Mouse (Mus musculus) MEL (cell line): ENCODE measurements around the gene Shld2. TPM values are rescaled to one million over a fixed set of nuclear protein-coding genes. Genes with fewer than 3 reads are reported as not detected.

Source experiments
- DNase-seq: peaks from one replicate; pipeline ENCODE4 v3.0.0; 2011; ENCODE audit warnings: low read depth, low spot score
- H3K27ac ChIP-seq: 2 replicates; pipeline ENCODE4 v1.5.1; 2012; ENCODE audit warnings: low read depth, mild to moderate bottlenecking, control low read depth, low read length, moderate library complexity; ENCODE audit not compliant: control insufficient read depth
- H3K27me3 ChIP-seq, 2 experiments: fragments of 150-350 bp in 1 of 2; sonication (generic) in 1 of 2; 2 replicates each; pipeline ENCODE4 v1.6.1; 2012; ENCODE audit warnings: low read length in 2 of 2, mild to moderate bottlenecking in 2 of 2, improper control_type of control experiment in 1 of 2, moderate library complexity in 1 of 2; ENCODE audit not compliant: insufficient read depth in 2 of 2, control insufficient read depth in 1 of 2
- H3K36me3 ChIP-seq, 2 experiments: 2 replicates each; pipeline ENCODE4 v1.6.1; 2012 to 2014; ENCODE audit warnings: low read length in 2 of 2, improper control_type of control experiment in 1 of 2, inconsistent platforms in 1 of 2, mild to moderate bottlenecking in 1 of 2; ENCODE audit not compliant: insufficient read depth in 2 of 2, control insufficient read depth in 1 of 2
- H3K4me1 ChIP-seq, 2 experiments: fragments of 150-350 bp in 1 of 2; sonication (generic) in 1 of 2; 2 replicates each; pipeline ENCODE4 v1.6.1; 2012; ENCODE audit warnings: low read length in 2 of 2, improper control_type of control experiment in 1 of 2, mild to moderate bottlenecking in 1 of 2; ENCODE audit not compliant: insufficient read depth in 2 of 2, control insufficient read depth in 1 of 2
- H3K4me3 ChIP-seq, 2 experiments: fragments of 150-350 bp in 1 of 2; sonication (generic) in 1 of 2; 2 replicates each; pipeline ENCODE4 v1.5.1; 2012; ENCODE audit warnings: low read depth in 2 of 2, low read length in 2 of 2, mild to moderate bottlenecking in 2 of 2, moderate library complexity in 2 of 2, control low read depth in 1 of 2, improper control_type of control experiment in 1 of 2; ENCODE audit not compliant: control insufficient read depth in 1 of 2, insufficient read depth in 1 of 2
- H3K79me2 ChIP-seq: 2 replicates; pipeline ENCODE4 v1.6.1; 2012; ENCODE audit warnings: mild to moderate bottlenecking, low read length, moderate library complexity; ENCODE audit not compliant: control insufficient read depth, poor library complexity, insufficient read depth
- H3K9ac ChIP-seq: 2 replicates; pipeline ENCODE4 v1.6.1; 2012; ENCODE audit warnings: low read depth, mild to moderate bottlenecking, control low read depth, low read length, moderate library complexity; ENCODE audit not compliant: control insufficient read depth, poor library complexity, severe bottlenecking
- H3K9me3 ChIP-seq: fragments of 150-350 bp; sonication (generic); replicated peaks from 2 replicates; pipeline ENCODE4 v1.6.1; 2012; ENCODE audit warnings: mild to moderate bottlenecking, low read length, improper control_type of control experiment, moderate library complexity; ENCODE audit not compliant: insufficient read depth
- BHLHE40 ChIP-seq: IDR thresholded peaks from 2 replicates; pipeline ENCODE4 v1.6.1; 2012; ENCODE audit warnings: low read depth, mild to moderate bottlenecking, inconsistent platforms, low read length, improper control_type of control experiment, borderline replicate concordance
- CHD1 ChIP-seq: IDR thresholded peaks from 2 replicates; pipeline ENCODE4 v1.6.1; 2012; ENCODE audit warnings: low read depth, mild to moderate bottlenecking, inconsistent platforms, low read length, improper control_type of control experiment
- CHD2 ChIP-seq: IDR thresholded peaks from 2 replicates; pipeline ENCODE4 v1.6.1; 2011; ENCODE audit warnings: low read length, improper control_type of control experiment
- E2F4 ChIP-seq: IDR thresholded peaks from 2 replicates; pipeline ENCODE4 v1.6.1; 2011; ENCODE audit warnings: low read depth, low read length, improper control_type of control experiment, borderline replicate concordance
- ELF1 ChIP-seq: IDR thresholded peaks from 2 replicates; pipeline ENCODE4 v1.6.1; 2014; ENCODE audit warnings: low read depth, mild to moderate bottlenecking, inconsistent platforms, low read length, improper control_type of control experiment, moderate library complexity
- EP300 ChIP-seq, 2 experiments: IDR thresholded peaks; 2 replicates each; pipeline ENCODE4 v1.6.1; 2011; ENCODE audit warnings: improper control_type of control experiment in 2 of 2, low read length in 2 of 2, low read depth in 1 of 2, mild to moderate bottlenecking in 1 of 2
- GABPA ChIP-seq: IDR thresholded peaks from 2 replicates; pipeline ENCODE4 v1.6.1; 2012; ENCODE audit warnings: low read depth, mild to moderate bottlenecking, inconsistent platforms, low read length, improper control_type of control experiment, moderate library complexity
- GATA1 ChIP-seq: IDR thresholded peaks from 2 replicates; pipeline ENCODE4 v1.6.1; 2011; ENCODE audit warnings: low read depth, low read length, improper control_type of control experiment
- JUND ChIP-seq: IDR thresholded peaks from 2 replicates; pipeline ENCODE4 v1.6.1; 2011; ENCODE audit warnings: low read depth, mild to moderate bottlenecking, improper control_type of control experiment, low read length
- MAX ChIP-seq: IDR thresholded peaks from 2 replicates; pipeline ENCODE4 v1.6.1; 2011; ENCODE audit warnings: low read length, improper control_type of control experiment
- MYB ChIP-seq: IDR thresholded peaks from 2 replicates; pipeline ENCODE4 v1.6.1; 2011; ENCODE audit warnings: mild to moderate bottlenecking, low read depth, low read length, improper control_type of control experiment
- NRF1 ChIP-seq: IDR thresholded peaks from 2 replicates; pipeline ENCODE4 v1.6.1; 2014; ENCODE audit warnings: low read depth, mild to moderate bottlenecking, inconsistent platforms, low read length, improper control_type of control experiment, moderate library complexity; ENCODE audit not compliant: poor library complexity, insufficient read depth, severe bottlenecking
- POLR2A ChIP-seq, 2 experiments: IDR thresholded peaks; 2 replicates each; pipeline ENCODE4 v1.6.1; 2011 to 2012; ENCODE audit warnings: low read length in 2 of 2, mild to moderate bottlenecking in 2 of 2, control low read depth in 1 of 2, improper control_type of control experiment in 1 of 2, low read depth in 1 of 2, moderate library complexity in 1 of 2; ENCODE audit not compliant: control insufficient read depth in 1 of 2, insufficient read depth in 1 of 2, poor library complexity in 1 of 2
- POLR2AphosphoS5 ChIP-seq: IDR thresholded peaks from 2 replicates; pipeline ENCODE4 v1.6.1; 2012; ENCODE audit warnings: low read depth, borderline replicate concordance, mild to moderate bottlenecking, inconsistent platforms, low read length, moderate library complexity, mixed read lengths
- SMC3 ChIP-seq: IDR thresholded peaks from 2 replicates; pipeline ENCODE4 v1.6.1; 2011; ENCODE audit warnings: low read depth, low read length, improper control_type of control experiment
- TAL1 ChIP-seq: IDR thresholded peaks from 2 replicates; pipeline ENCODE4 v1.6.1; 2012; ENCODE audit warnings: mild to moderate bottlenecking, inconsistent platforms, low read length, moderate library complexity, mixed read lengths
- TBP ChIP-seq: IDR thresholded peaks from 2 replicates; pipeline ENCODE4 v1.8.0; 2011; ENCODE audit warnings: low read depth, low read length, improper control_type of control experiment
- UBTF ChIP-seq: IDR thresholded peaks from 2 replicates; pipeline ENCODE4 v1.6.1; 2012; ENCODE audit warnings: low read depth, mild to moderate bottlenecking, inconsistent platforms, low read length, improper control_type of control experiment, moderate library complexity, borderline replicate concordance; ENCODE audit not compliant: insufficient read depth
- USF1 ChIP-seq: IDR thresholded peaks from 2 replicates; pipeline ENCODE4 v1.6.1; 2014; ENCODE audit warnings: low read depth, mild to moderate bottlenecking, inconsistent platforms, low read length, improper control_type of control experiment, moderate library complexity
- USF2 ChIP-seq, 2 experiments: IDR thresholded peaks; 2 replicates each; pipeline ENCODE4 v1.6.1; 2011 to 2012; ENCODE audit warnings: improper control_type of control experiment in 2 of 2, low read length in 2 of 2, borderline replicate concordance in 1 of 2, inconsistent platforms in 1 of 2, low read depth in 1 of 2, mild to moderate bottlenecking in 1 of 2; ENCODE audit not compliant: insufficient read depth in 1 of 2
- ZKSCAN1 ChIP-seq: IDR thresholded peaks from 2 replicates; pipeline ENCODE4 v1.6.1; 2012; ENCODE audit warnings: low read depth, mild to moderate bottlenecking, inconsistent platforms, low read length, improper control_type of control experiment, moderate library complexity
- ZNF384 ChIP-seq: IDR thresholded peaks from 2 replicates; pipeline ENCODE4 v1.6.1; 2012; ENCODE audit warnings: low read depth, mild to moderate bottlenecking, inconsistent platforms, low read length, improper control_type of control experiment
- polyA plus RNA-seq, 2 experiments: library from polyadenylated mRNA; stranded (reverse) in 1 of 2; unstranded in 1 of 2; fragments of >175 nt in 1 of 2; fragments of >200 nt in 1 of 2; gene quantifications; 2 replicates each; pipeline versions ENCODE4 v1.2.1 to v1.2.4; 2012; ENCODE audit warnings: low replicate concordance in 2 of 2, low read depth in 1 of 2; ENCODE audit not compliant: insufficient read length in 2 of 2, insufficient read depth in 1 of 2, missing spikeins in 1 of 2
- total RNA-seq: library from RNA; depleted of rRNA; stranded (reverse); fragments of 300-350 nt; gene quantifications from 2 replicates; pipeline ENCODE4 v1.2.3, GENCODE M21; 2012

Shld2 gene
- total and polyA plus RNA-seq, 3 experiments = 7.0 to 7.9 TPM; not detected in 1

DNA sequence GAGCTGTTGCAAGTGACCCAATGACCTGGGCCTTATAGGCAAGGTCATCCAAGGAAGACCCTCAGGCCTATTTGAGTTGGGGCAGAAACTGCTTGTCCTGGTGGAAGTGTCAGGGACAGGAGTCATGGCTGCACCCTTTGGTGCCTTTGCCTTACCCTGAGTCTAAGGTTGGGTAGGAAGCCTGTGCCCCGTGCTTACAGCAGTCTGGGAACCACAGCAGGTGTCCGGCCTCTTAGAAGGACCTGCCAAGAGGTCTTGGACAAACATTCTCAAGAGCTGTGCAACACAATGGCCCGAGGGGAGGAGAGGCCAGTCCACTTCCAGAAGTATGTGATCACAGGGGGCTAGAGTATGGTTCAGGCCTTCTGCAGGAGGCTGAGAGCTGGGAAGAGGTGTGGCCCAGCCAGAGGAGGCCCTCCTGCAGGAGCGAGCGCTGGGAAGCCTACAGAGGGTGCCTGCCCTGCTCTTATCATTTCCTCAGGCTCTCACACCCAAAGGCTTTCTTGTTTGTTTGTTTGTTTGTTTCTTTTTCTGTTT is 86.9 kb downstream of the Shld2 start:
- Histone ChIP-seq H3K27ac (no peak overlapping the region), H3K27me3 (no peaks in the 10 kb centered on the region), H3K79me2 (no peaks in the 10 kb centered on the region)
- no peak for TF ChIP-seq MAX
- TF ChIP-seq E2F4 = no peak
- no peak for TF ChIP-seq USF2 (IDR thresholded peaks at IDR 0.05; ENCODE audit: borderline replicate concordance in 1 of 2, insufficient read depth in 1 of 2, low read depth in 1 of 2, low read length in 2 of 2)
- no peak for TF ChIP-seq CHD1
- no peak for TF ChIP-seq MYB
- TF ChIP-seq TAL1 = no peak
- TF ChIP-seq, all 39 proteins: peak for 0
- Histone ChIP-seq H3K9ac (no peak overlapping the region), H3K9me3 (no peaks in the 10 kb centered on the region), H3K4me3 (no peak overlapping the region), H3K36me3 (no peaks in the 10 kb centered on the region), H3K4me1 (no peaks in the 10 kb centered on the region)
- no peak for DNase-seq

DNA sequence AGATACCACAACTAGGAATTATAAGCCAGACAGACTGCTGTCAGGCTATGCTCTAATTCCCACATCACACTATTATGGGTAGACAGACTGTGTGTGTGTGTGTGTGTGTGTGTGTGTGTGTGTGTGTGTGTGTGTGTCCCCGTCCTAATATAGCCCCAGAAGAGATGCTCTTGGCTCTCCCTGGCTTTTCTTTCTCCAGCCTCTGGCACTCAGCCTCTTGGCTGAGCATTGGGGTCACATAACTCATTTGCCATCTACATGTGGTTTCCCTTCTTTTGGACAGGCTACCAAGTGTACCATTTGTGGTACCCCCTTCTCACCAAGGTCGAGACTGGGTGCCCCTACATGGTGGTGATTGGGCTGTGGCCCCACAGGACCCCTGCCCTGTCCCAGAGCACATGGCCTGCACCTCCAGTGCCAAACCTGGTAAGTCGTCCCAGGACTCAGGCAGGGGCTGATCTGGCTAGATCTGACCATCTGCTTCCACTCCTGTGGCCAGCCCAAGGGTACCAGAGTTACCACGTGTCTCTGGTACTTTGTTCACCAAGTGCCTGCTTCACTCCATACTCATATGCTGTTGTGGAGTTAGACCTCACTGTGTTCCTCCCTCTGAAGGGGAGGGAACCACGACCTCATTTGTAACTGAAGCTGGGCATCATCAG is 88.7 kb downstream of the Shld2 start:
- Histone ChIP-seq H3K9ac (no peak overlapping the region), H3K4me3 (no peak overlapping the region)
- no peak for TF ChIP-seq TBP
- TF ChIP-seq POLR2AphosphoS5 = no peak
- no peak for TF ChIP-seq GATA1

DNA sequence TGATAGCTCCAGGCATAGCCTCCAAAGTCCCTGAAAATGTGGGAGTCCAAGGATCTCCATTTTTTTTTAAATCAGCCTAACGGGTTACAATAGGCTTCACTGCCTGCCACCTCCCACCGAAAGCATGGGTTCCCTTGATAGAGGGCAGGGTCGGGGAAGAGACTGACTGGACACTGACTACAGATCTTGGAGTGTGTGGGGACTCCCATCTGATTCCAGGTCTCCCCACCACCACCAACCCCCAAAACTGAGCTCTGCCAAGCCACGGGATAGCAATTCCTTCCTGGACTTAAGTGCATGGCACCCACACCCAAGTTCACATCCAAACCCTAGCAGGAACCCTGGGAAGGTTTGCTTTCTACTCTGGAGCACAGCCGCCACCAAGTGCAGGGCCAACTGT is 89.9 kb downstream of the Shld2 start:
- no peak overlapping the region for H3K4me3 ChIP-seq
- no peak for TF ChIP-seq USF2 (IDR thresholded peaks at IDR 0.05; ENCODE audit: borderline replicate concordance in 1 of 2, insufficient read depth in 1 of 2, low read depth in 1 of 2, low read length in 2 of 2)
- no peak for TF ChIP-seq NRF1
- TF ChIP-seq JUND = no peak
- TF ChIP-seq BHLHE40 = no peak
- no peak for TF ChIP-seq ELF1
- TF ChIP-seq ZKSCAN1 = no peak
- TF ChIP-seq ZNF384 = no peak
- no peak for TF ChIP-seq USF1
- no peak for TF ChIP-seq UBTF
- no peak for TF ChIP-seq EP300 (IDR thresholded peaks at IDR 0.05; ENCODE audit: low read depth in 1 of 2, low read length in 2 of 2)
- TF ChIP-seq CHD1 = no peak
- TF ChIP-seq POLR2A (IDR thresholded peaks at IDR 0.05; ENCODE audit: control insufficient read depth in 1 of 2, insufficient read depth in 1 of 2, low read depth in 1 of 2, low read length in 2 of 2, poor library complexity in 1 of 2) = no peak
- TF ChIP-seq CHD2 = no peak
- TF ChIP-seq SMC3 = no peak
- no peak for TF ChIP-seq TBP
- no peak for TF ChIP-seq E2F4
- no peak for TF ChIP-seq GABPA
- no peak for DNase-seq
- H3K27ac ChIP-seq = no peak overlapping the region
- H3K27me3 ChIP-seq = no peaks in the 10 kb centered on the region
- no peak overlapping the region for H3K9ac ChIP-seq
- H3K4me1 ChIP-seq = no peaks in the 10 kb centered on the region
- H3K79me2 ChIP-seq = no peaks in the 10 kb centered on the region
- H3K36me3 ChIP-seq = no peaks in the 10 kb centered on the region
- no peaks in the 10 kb centered on the region for H3K9me3 ChIP-seq

More for the DNA sequence above, 88.7 kb downstream of the Shld2 start:
- H3K4me1 ChIP-seq = no peaks in the 10 kb centered on the region
- H3K36me3 ChIP-seq = no peaks in the 10 kb centered on the region
- H3K79me2 ChIP-seq = no peaks in the 10 kb centered on the region
- no peak overlapping the region for H3K27ac ChIP-seq
- no peaks in the 10 kb centered on the region for H3K27me3 ChIP-seq
- no peak for DNase-seq
- H3K9me3 ChIP-seq = no peaks in the 10 kb centered on the region
